Mouse (Mus musculus) spleen, adult 2 months (tissue): ENCODE data around the gene Padi4.

Experiments used
- CTCF ChIP-seq: fragments of 200-500 bp; IDR thresholded peaks from 2 replicates; pipeline ENCODE4 v1.5.1; 2011; ENCODE audit warnings: mild to moderate bottlenecking, inconsistent platforms; ENCODE audit not compliant: insufficient read depth, insufficient read length, insufficient replicate concordance; ENCODE audit errors: extremely low read depth
- POLR2A ChIP-seq: fragments of 200-500 bp; IDR thresholded peaks from 2 replicates; pipeline ENCODE4 v1.6.1; 2011; ENCODE audit warnings: low read depth, low read length, inconsistent platforms

DNA sequence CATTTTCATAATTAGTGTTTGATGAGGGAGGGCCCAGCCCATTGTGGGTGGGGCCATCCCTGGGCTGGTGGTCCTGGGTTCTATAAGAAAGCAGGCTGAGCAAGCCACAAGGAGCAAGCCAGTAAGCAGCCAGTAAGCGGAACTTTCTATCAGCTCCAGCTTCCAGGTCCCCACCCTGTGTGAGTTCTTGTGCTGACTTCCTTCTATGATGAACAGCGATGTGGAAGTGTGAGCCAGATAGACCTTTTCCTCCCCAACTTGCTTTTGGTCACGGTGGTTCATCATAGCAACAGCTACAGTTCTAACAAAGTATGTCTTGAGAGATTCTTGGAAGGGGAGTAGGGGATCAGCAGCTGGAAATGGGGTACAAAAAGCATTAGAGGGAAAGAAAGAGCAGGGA lies 8.1 kb downstream of the Padi4 start:
- TF ChIP-seq CTCF (no peak), POLR2A (no peak)
